Mouse (Mus musculus) myocyte (in vitro differentiated cells): ENCODE results near the gene Bbs1. TPM values are rescaled to one million over a fixed set of nuclear protein-coding genes. Genes with fewer than 3 reads are reported as not detected.

Experiments
- H3K27me3 ChIP-seq: one replicate; pipeline ENCODE4 v1.6.1; 2011; ENCODE audit not compliant: control insufficient read depth, insufficient read depth, insufficient read length
- H3K36me3 ChIP-seq: one replicate; pipeline ENCODE4 v1.6.1; 2011; ENCODE audit not compliant: control insufficient read depth, insufficient read depth
- H3K4me2 ChIP-seq: one replicate; pipeline ENCODE4 v1.6.1; 2011; ENCODE audit warnings: low read depth, control low read depth
- H3K4me3 ChIP-seq: one replicate; pipeline ENCODE4 v1.5.1; 2011; ENCODE audit warnings: mild to moderate bottlenecking, control low read depth, moderate library complexity
- H3K79me2 ChIP-seq: one replicate; pipeline ENCODE4 v1.6.1; 2011; ENCODE audit not compliant: control insufficient read depth, insufficient read depth
- H3ac ChIP-seq: one replicate; pipeline ENCODE4 v1.6.1; 2011; ENCODE audit not compliant: control insufficient read depth, insufficient read length
- CEBPB ChIP-seq: IDR thresholded peaks from 2 replicates; pipeline ENCODE4 v1.6.1; 2011; ENCODE audit warnings: mild to moderate bottlenecking, moderate library complexity; ENCODE audit not compliant: poor library complexity, insufficient read depth, severe bottlenecking
- E2F4 ChIP-seq: IDR thresholded peaks from one replicate; pipeline ENCODE4 v1.6.1; 2011; ENCODE audit warnings: mild to moderate bottlenecking, control low read depth, moderate library complexity; ENCODE audit not compliant: insufficient read depth
- MAX ChIP-seq: IDR thresholded peaks from one replicate; pipeline ENCODE4 v1.6.1; 2011; ENCODE audit warnings: low read depth, mild to moderate bottlenecking, control low read depth
- MYOD1 ChIP-seq, 3 experiments: IDR thresholded peaks; one replicate each; pipeline ENCODE4 v1.6.1; 2011; ENCODE audit warnings: control low read depth in 2 of 3, low read depth in 2 of 3, mild to moderate bottlenecking in 2 of 3, moderate library complexity in 1 of 3; ENCODE audit not compliant: insufficient read length in 2 of 3, control insufficient read depth in 1 of 3
- MYOG ChIP-seq, 3 experiments: IDR thresholded peaks; one replicate each; pipeline ENCODE4 v1.6.1; 2011; ENCODE audit warnings: control low read depth in 2 of 3, low read depth in 2 of 3, mild to moderate bottlenecking in 2 of 3; ENCODE audit not compliant: insufficient read length in 2 of 3, control insufficient read depth in 1 of 3, insufficient read depth in 1 of 3
- POLR2A ChIP-seq: IDR thresholded peaks from one replicate; pipeline ENCODE4 v1.6.1; 2011; ENCODE audit warnings: low read depth, mild to moderate bottlenecking, control low read depth, moderate library complexity; ENCODE audit not compliant: insufficient read length
- POLR2AphosphoS2 ChIP-seq: IDR thresholded peaks from one replicate; pipeline ENCODE4 v1.6.1; 2011; ENCODE audit warnings: low read depth, control low read depth; ENCODE audit not compliant: insufficient read length
- REST ChIP-seq: IDR thresholded peaks from one replicate; pipeline ENCODE4 v1.6.1; 2011; ENCODE audit warnings: mild to moderate bottlenecking, control low read depth, moderate library complexity; ENCODE audit not compliant: insufficient read depth, insufficient read length
- SRF ChIP-seq: IDR thresholded peaks from one replicate; pipeline ENCODE4 v1.6.1; 2011; ENCODE audit warnings: low read depth; ENCODE audit not compliant: control insufficient read depth, insufficient read length
- TCF12 ChIP-seq: IDR thresholded peaks from one replicate; pipeline ENCODE4 v1.6.1; 2011; ENCODE audit warnings: mild to moderate bottlenecking, control low read depth; ENCODE audit not compliant: poor library complexity, insufficient read depth, severe bottlenecking
- TCF3 ChIP-seq: IDR thresholded peaks from one replicate; pipeline ENCODE4 v1.6.1; 2011; ENCODE audit warnings: low read depth, control low read depth; ENCODE audit not compliant: insufficient read length
- USF1 ChIP-seq: IDR thresholded peaks from one replicate; pipeline ENCODE4 v1.6.1; 2011; ENCODE audit warnings: low read depth, mild to moderate bottlenecking, control low read depth, moderate library complexity
- polyA plus RNA-seq: library from polyadenylated mRNA; unstranded; fragments of >200 nt; fragmentation: generic; extraction: Trizol; gene quantifications from one replicate; pipeline ENCODE4 v1.2.1, GENCODE M21; 2012; ENCODE audit warnings: missing spikeins

The Bbs1 gene
- polyA plus RNA-seq, 1 experiment = 3.6 TPM

GRCm38 (mm10) chr19:4855470-4855820 lies 51.0 kb downstream of the Bbs1 start:
- H3K4me2 ChIP-seq = peak overlapping the region; percentile 56
- H3ac ChIP-seq = no peak overlapping the region
- H3K4me3 ChIP-seq = no peak overlapping the region
- TF ChIP-seq REST = no peak
- TF ChIP-seq TCF12 = no peak
- TF ChIP-seq POLR2A = no peak
- TF ChIP-seq TCF3 = no peak
- no peak for TF ChIP-seq MYOG (IDR thresholded peaks at IDR 0.05; ENCODE audit: control insufficient read depth in 1 of 3, insufficient read depth in 1 of 3, insufficient read length in 2 of 3, low read depth in 2 of 3)
- TF ChIP-seq MYOD1 (IDR thresholded peaks at IDR 0.05; ENCODE audit: control insufficient read depth in 1 of 3, insufficient read length in 2 of 3, low read depth in 2 of 3) = no peak
- TF ChIP-seq USF1 = no peak
- TF ChIP-seq CEBPB = no peak
- TF ChIP-seq POLR2AphosphoS2 = no peak
- TF ChIP-seq E2F4 = no peak
- no peak for TF ChIP-seq SRF
- TF ChIP-seq MAX = no peak
- peaks cover 29% of the 10 kb centered on the region for H3K27me3 ChIP-seq
- H3K36me3 ChIP-seq = no peaks in the 10 kb centered on the region
- no peaks in the 10 kb centered on the region for H3K79me2 ChIP-seq

GRCm38 (mm10) chr19:4854552-4855469 lies 51.6 kb downstream of the Bbs1 start, which contains the start of gene Ctsf:
Gene Ctsf, plus strand, starts transcription at chr19:4855130.
- no peaks in the 10 kb centered on the region for H3K36me3 ChIP-seq
- H3K27me3 ChIP-seq = peaks cover 33% of the 10 kb centered on the region
- H3K4me3 ChIP-seq = no peak within 1 kb of the TSS
- peak in 1 of 3 experiments; percentile 2 for TF ChIP-seq MYOG (IDR thresholded peaks at IDR 0.05; ENCODE audit: control insufficient read depth in 1 of 3, insufficient read depth in 1 of 3, insufficient read length in 2 of 3, low read depth in 2 of 3)
- no peak for TF ChIP-seq MYOD1 (IDR thresholded peaks at IDR 0.05; ENCODE audit: control insufficient read depth in 1 of 3, insufficient read length in 2 of 3, low read depth in 2 of 3)
- peak within 1 kb of the TSS; percentile 56 for H3K4me2 ChIP-seq
- no peaks in the 10 kb centered on the region for H3K79me2 ChIP-seq
- no peak within 1 kb of the TSS for H3ac ChIP-seq

- H3K4me3 ChIP-seq = no peak overlapping the region
- H3K79me2 ChIP-seq = no peaks in the 10 kb centered on the region
- H3K36me3 ChIP-seq = no peaks in the 10 kb centered on the region
- H3ac ChIP-seq = no peak overlapping the region
- peaks cover 37% of the 10 kb centered on the region for H3K27me3 ChIP-seq
- H3K4me2 ChIP-seq = no peak overlapping the region
- no peak for TF ChIP-seq USF1
- no peak for TF ChIP-seq TCF3
- TF ChIP-seq MYOG (IDR thresholded peaks at IDR 0.05; ENCODE audit: control insufficient read depth in 1 of 3, insufficient read depth in 1 of 3, insufficient read length in 2 of 3, low read depth in 2 of 3) = no peak
- no peak for TF ChIP-seq SRF
- TF ChIP-seq CEBPB = no peak
- no peak for TF ChIP-seq REST
- TF ChIP-seq MAX = no peak
Measured at GRCm38 (mm10) chr19:4850281-4850680, 56.1 kb downstream of the Bbs1 start.

DNA sequence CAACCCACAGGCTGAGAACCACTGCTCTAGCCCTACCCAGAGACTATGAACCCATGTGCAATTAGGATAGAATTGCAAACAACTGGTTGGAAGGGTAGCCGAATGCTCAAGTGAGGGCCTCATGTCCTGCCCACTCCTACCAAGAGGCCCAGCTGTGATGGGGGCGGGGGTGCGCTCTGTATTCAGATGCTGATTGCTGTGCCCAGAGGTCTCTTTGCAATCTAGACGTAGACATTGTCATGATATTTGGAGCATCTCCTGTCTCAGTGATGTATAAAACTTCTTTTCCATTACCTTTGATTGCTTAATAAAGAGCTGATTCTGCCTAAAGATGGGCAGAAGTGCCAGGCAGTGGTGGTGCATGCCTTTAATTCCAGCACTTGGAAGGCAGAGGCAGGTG lies 56.6 kb downstream of the Bbs1 start:
- no peak overlapping the region for H3K4me3 ChIP-seq
- no peaks in the 10 kb centered on the region for H3K36me3 ChIP-seq
- H3K79me2 ChIP-seq = no peaks in the 10 kb centered on the region
- H3K4me2 ChIP-seq = no peak overlapping the region
- peaks cover 38% of the 10 kb centered on the region for H3K27me3 ChIP-seq
- TF ChIP-seq MYOD1 (IDR thresholded peaks at IDR 0.05; ENCODE audit: control insufficient read depth in 1 of 3, insufficient read length in 2 of 3, low read depth in 2 of 3) = no peak
- no peak for TF ChIP-seq TCF12
- TF ChIP-seq E2F4 = no peak
- no peak for TF ChIP-seq USF1
- no peak for TF ChIP-seq TCF3
- no peak for TF ChIP-seq POLR2A
- TF ChIP-seq POLR2AphosphoS2 = no peak
- no peak for TF ChIP-seq REST
- no peak for TF ChIP-seq CEBPB
- TF ChIP-seq MAX = no peak
- no peak for TF ChIP-seq SRF
- TF ChIP-seq MYOG (IDR thresholded peaks at IDR 0.05; ENCODE audit: control insufficient read depth in 1 of 3, insufficient read depth in 1 of 3, insufficient read length in 2 of 3, low read depth in 2 of 3) = no peak
- no peak overlapping the region for H3ac ChIP-seq

GRCm38 (mm10) chr19:4847490-4847889 lies 58.9 kb downstream of the Bbs1 start:
- TF ChIP-seq SRF (no peak), MYOG (IDR thresholded peaks at IDR 0.05; ENCODE audit: control insufficient read depth in 1 of 3, insufficient read depth in 1 of 3, insufficient read length in 2 of 3, low read depth in 2 of 3) (no peak), TCF3 (no peak), POLR2A (no peak), REST (no peak), MAX (no peak)
- no peak overlapping the region for H3K4me3 ChIP-seq
- H3K36me3 ChIP-seq = no peaks in the 10 kb centered on the region
- peaks cover 37% of the 10 kb centered on the region for H3K27me3 ChIP-seq
- no peak overlapping the region for H3ac ChIP-seq
- H3K79me2 ChIP-seq = no peaks in the 10 kb centered on the region
- H3K4me2 ChIP-seq = no peak overlapping the region
